Mouse (Mus musculus) thymus, postnatal 0 days (tissue): Measurements from ENCODE around the gene Prap1. TPM values are rescaled to one million over a fixed set of nuclear protein-coding genes. Genes with fewer than 3 reads are reported as not detected.

Experiments used
- DNase-seq: peaks from one replicate; pipeline ENCODE4 v3.0.0-alpha.2; 2015; ENCODE audit warnings: low spot score
- polyA plus RNA-seq: library from polyadenylated mRNA; unstranded; fragments of >200 nt; fragmentation: Nextera tagmentation; extraction: Ambion mirVana; gene quantifications from 2 replicates; pipeline ENCODE4 v1.2.1, GENCODE M21; 2015

The Prap1 gene
- polyA plus RNA-seq, 1 experiment from 2014 or later, result 2.3 TPM

DNA sequence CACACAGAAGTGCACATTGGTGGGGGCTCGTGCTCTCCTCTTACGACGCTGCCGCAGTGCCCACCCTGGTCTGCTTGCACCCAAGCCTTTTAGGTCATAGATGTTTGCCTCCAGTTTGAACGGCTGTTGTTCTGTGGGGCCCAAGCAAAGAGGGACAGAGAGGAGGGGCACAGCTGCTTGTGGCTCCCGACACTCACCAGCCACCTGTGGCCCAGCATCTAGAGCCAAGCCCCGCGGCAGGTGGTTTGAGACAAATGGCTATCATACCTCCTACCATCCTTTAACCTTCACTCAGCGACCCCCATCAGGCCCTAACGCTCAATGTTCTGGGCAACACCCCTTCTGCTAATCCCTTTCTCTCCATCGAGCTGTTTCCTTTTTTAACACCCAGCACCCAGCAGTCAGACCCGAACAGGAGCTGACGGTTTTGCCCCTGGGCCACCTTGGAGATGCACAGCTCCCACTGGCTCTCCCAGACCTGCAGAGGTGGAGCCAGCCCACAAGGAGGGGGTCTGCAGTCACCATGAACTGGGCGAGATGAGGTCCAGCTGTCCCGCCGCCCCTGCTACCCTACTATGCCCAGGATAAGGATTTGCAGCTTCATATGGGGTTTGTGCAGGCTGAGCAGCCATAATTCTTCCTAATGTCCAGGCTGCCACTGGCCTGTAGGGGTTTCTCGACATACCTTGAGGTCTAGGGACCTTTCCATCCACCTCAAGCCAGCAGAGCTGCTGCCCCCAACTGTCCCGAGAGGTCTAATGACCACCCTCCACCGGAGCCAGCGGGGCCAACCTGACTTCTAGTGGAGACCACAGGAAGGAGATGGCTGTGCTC, 11.6 kb upstream of the Prap1 start:
- no peak for DNase-seq

GRCm38 (mm10) chr7:140082242-140082678, 10.9 kb upstream of the Prap1 start, which contains the start of gene Caly:
Gene Caly, minus strand, starts transcription at chr7:140082548.
- DNase-seq, result peak; percentile 51

- DNase-seq, result no peak
Measured at GRCm38 (mm10) chr7:140090601-140091000, 2.6 kb upstream of the Prap1 start.

DNA sequence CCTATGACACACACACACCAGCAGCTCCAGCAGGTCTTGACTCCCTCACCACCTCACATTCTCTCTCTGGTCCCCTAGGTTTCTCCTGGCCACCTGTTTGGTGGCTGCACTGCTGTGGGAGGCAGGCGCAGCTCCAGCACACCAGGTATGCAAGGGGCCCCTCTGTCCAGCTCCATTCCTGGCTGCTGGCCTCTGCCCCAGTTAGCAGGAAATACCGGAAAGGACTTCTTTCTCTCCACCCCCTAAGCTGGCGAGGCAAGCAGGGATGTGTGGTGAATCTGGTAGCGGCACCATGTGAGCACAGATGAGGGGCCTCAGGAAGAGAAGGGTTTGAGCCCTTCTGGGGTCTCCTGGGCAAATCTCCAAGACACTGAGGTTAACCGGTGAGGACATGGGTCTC, 1.8 kb downstream of the Prap1 start:
- DNase-seq, result no peak

GRCm38 (mm10) chr7:140095556-140095955, 2.4 kb downstream of the Prap1 start:
- no peak for DNase-seq

GRCm38 (mm10) chr7:140096055-140096454, 2.9 kb downstream of the Prap1 start:
- DNase-seq, result no peak

DNA sequence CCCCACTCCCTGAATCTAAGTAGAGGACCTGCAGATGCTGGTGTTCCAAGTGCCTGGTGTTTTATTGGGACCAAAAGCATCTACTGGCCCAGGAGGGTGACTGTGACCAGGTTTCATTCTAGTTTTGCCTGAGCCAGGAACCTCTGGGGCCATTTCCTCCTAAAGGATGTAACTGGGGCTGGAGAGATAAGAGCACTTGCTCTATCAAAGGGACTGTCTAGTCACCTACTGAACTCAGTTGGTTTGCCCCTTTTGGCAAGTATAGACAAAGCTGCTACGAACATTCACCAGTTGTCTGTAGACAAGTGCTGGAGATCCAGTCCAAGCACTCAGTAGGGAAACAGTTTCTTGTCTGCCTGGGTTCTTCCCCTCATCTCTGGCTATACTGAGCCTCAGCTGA, 5.3 kb downstream of the Prap1 start:
- DNase-seq, result no peak

GRCm38 (mm10) chr7:140101498-140101897, 8.3 kb downstream of the Prap1 start:
- DNase-seq, result no peak

DNA sequence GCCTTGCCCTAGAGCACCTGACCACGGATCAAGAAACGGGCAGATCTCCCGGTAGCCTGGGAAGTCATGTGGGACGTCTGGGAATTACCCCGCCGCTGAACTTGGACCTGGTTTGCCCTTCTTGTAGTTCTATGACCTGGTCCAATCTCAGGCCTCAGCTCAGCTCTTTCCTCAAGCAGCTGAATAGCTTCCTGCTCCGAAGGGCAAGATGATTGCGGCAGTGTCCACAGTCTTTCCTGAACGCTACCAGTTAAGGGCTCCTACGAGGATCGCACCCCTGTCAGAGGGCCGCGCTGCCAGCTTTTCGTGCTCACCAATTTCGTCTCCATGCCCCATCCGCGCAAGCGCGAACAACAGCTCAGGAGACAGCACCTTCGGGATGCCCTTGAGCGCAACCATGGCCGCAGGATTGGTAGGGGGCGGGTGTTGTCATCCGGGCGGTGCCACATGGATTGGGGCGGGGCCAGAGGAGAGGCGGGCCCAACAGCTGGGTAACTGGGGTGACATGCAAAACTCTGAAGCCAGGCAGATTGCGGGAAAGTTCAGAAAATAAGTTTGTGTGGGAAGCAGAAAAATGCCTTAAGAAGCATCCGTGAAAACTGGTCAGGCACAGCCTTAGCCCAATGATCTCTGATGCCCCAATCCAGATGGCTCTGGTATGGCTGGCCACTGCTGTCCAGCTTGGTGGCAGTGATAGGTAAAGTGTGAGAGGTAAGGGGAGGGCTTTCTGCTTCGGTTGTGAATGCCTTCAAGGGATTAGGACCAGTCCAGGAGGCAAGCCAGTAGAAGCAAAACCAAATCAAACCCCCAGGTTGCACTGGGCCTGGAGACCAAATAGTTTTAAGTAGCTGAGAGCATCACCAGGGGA, 9.0 kb downstream of the Prap1 start, which contains the start of gene Fuom:
Gene Fuom (minus strand): TSS at position 449 of the 868 bp plus-strand sequence.
- peak; percentile 89 for DNase-seq

DNA sequence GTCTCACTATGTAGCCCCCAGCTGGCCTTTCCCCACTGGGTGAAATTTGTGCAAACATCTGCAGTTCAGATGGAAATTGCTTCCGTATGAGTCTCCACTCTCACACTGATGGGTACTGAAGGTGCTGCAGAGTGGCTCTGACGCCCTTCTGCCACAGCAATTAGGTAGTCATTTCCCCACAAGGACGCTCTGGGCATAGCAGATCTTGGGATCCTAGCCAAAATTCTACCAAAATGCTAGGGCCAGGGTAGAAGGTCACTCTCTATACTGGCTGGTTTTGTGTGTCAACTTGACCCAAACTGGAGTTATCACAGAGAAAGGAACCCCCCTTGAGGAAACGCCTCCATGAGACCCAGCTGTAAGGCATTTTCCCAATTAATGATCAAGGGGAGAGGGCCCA, 10.8 kb downstream of the Prap1 start:
- DNase-seq, result no peak

GRCm38 (mm10) chr7:140111943-140112342, 18.7 kb downstream of the Prap1 start:
- no peak for DNase-seq

- DNase-seq, result peak; percentile 7
Measured at GRCm38 (mm10) chr7:140115583-140116328, 22.6 kb downstream of the Prap1 start, which contains the start of gene Paox. Gene Paox, plus strand, starts transcription at chr7:140115799.

DNA sequence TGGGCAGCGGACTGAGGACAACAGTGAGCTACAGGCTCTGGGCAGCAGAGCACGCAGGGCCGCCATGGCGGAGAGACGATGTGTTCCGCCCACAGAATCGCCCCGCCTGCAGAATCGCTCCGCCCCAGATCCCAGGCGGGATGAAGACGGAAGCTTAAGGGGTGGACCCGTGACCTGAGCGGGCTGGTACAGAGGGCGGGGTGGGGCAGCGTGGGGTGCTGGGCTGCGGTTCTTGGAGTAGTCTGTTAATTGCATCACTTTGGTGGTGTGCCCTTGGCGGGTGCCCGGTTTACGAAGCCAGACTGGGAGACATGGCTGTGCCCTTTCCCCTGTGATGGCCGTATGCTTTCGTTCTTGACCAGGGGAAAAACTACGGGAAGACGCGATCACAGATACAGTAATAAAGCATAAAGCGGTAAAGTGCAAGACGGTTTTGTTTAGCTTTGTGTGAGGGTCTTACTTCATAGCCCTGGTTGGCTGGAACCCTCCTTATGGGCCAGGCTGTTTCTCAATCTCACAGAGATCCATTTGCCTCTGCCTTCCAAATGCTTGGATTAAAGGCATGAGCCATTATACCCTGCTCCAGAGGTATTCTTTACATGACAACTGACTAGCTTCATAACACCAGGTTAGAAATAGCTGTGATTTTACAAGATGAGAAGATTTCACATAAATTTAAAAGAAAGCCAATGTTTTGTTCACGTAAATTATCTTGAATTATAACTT, 23.3 kb downstream of the Prap1 start, which contains the start of gene Echs1:
Gene Echs1 (minus strand): TSS at position 148 of the 726 bp plus-strand sequence.
- peak; percentile 80 for DNase-seq

- DNase-seq, result no peak
Measured at GRCm38 (mm10) chr7:140120484-140120883, 27.3 kb downstream of the Prap1 start.

- DNase-seq, result no peak
Measured at GRCm38 (mm10) chr7:140121338-140121910, 28.2 kb downstream of the Prap1 start.

DNA sequence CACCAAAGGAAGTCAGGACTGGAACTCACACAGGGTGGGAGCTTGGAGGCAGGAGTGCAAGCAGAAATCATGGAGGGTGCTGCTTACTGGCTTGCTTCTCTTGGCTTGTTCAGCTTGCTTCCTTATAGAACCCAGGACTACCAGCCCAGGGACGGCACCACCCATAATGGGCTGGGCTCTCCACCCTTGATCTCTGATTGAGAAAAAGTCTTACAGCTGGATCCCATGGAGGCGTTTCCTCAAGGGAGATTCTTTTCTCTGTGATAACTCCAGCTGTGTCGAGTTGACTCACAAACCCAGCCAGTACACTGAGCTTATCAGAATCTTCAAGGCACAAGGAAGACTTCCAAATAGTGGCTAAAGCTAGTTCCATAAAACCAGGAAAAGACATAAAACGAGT, 29.6 kb downstream of the Prap1 start:
- DNase-seq, result no peak

DNA sequence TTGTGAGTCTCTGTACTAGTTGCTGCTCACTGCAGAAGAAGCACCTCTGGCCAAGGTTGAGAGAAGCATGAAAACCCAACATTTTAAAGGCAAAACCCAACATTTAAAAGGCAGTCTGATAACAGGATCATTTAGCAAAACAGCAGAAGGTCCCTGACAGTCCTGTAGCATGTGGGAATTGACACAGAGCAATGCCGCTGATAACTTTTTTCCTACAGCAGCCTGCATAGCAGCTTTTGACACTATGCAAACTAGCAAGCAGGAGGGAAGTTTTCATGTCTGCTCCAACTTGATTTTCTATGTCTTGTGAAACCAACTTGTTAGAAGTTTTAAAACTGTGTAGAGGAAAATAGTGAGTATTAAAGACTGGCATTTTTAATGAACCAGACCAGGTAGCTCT, 31.2 kb downstream of the Prap1 start:
- no peak for DNase-seq

DNA sequence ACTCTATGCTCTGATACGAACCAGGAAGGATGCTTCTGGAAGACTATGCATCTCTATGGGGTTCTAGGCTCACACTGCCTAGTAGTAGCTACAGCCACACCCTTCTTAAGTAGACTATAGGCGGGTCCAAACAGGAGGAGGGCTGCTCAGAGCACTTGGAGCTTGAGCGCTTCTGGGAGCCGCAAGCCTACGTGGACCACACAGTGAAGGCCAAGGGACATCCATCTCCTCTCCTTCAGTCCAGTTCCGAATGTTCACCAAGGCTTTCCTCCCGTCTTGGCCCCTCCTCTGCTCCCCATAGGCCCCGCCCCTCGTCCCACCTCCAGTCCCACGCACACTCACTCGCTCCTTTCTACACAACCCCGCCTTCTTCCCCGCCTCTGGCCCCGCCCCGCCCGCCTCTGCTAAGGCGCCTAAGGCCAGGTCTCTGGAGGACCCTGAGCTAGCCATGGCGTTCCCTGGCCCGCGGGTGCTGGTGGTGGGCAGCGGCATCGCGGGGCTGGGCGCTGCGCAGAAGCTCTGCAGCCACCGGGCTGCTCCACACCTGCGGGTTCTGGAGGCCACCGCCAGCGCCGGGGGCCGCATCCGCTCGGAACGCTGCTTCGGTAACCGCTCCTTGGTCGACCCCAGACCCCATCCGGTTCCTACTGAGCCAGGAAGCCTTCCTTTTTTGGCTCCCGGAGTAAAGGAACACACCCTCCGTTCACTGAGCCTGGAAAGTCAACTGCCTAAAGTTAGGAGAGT, 32.3 kb downstream of the Prap1 start:
- DNase-seq, result peak; percentile 87

DNA sequence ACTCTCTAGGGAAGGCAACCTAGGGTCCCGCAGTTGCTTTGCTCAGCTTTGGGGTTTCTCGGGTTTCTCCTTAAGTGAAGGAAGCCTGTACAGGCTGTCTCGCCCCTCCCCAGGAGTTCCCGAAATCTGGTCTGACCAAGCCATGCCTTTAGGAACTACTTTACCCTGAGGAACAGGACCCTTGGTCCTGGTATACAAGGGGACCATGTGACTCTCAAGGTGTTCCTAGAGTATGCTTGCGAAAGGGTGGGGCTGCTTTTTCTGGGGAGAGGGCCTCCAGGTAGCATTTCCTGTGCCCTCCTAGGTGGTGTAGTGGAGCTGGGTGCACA, 32.8 kb downstream of the Prap1 start:
- DNase-seq, result no peak

DNA sequence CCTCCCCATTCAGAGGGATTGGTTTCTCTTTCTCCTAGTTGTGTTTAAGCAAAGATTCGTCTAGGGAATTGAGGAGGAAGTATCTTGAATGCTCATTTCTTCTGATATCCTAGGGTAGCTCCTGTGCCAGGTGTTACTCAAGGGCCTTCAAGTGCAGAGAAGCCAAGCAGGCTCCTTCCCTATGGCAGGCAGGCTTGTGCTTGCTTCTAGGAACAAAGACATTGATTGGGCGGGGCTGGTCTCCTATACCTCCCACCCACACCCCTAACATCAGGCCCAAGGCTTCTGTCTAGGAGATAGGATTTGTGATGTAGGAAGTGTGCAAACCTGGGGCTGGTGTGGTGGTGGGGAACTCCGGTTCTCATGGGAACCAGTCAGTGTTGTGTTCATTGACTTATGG, 33.7 kb downstream of the Prap1 start:
- DNase-seq, result no peak
